Comparison of ENCODE assay signal across 8 mouse cellular contexts in genomic region chr9:62980777-62981202, GRCm38 (mm10). TPM values are rescaled to one million over a fixed set of nuclear protein-coding genes. Genes with fewer than 3 reads are reported as not detected.
DNase-seq lines count a peak whose midpoint lies in the region; ATAC-seq lines count a peak whose summit lies in the region.

No protein-coding gene starts in this region.

- no peaks in the 10 kb centered on the region for H3K36me3 ChIP-seq in hindbrain, embryonic 11.5 days (ENCODE audit: control insufficient read depth, insufficient read depth, low read length)

- peak overlapping the region; percentile 70 for H3K4me2 ChIP-seq in hindbrain, embryonic 11.5 days (replicated peaks; ENCODE audit: low read depth, low read length)

- peak overlapping the region; percentile 83 for H3K9ac ChIP-seq in hindbrain, embryonic 11.5 days (ENCODE audit: low read depth, low read length)

- H3K9me3 ChIP-seq in hindbrain, embryonic 11.5 days (ENCODE audit: control insufficient read depth, low read length), result no peaks in the 10 kb centered on the region

- ATAC-seq in hindbrain, embryonic 11.5 days (ENCODE audit: low FRiP score), result peak; percentile 93

- H3K4me1 ChIP-seq in hindbrain, embryonic 11.5 days (replicated peaks; ENCODE audit: control insufficient read depth, insufficient read depth, low read length), result peaks cover 3% of the 10 kb centered on the region; the same call in 1 of the 2 replicates

- WGBS in hindbrain, embryonic 11.5 days, result under 1% methylated on average over 36 of the region's 38 CpGs

- H3K4me3 ChIP-seq in hindbrain, embryonic 11.5 days (ENCODE audit: low read depth, low read length), result peak overlapping the region; percentile 71

- H3K27me3 ChIP-seq in hindbrain, embryonic 11.5 days (ENCODE audit: control insufficient read depth, insufficient read depth, low read length), result no peaks in the 10 kb centered on the region

- peak overlapping the region; percentile 95 for H3K27ac ChIP-seq in hindbrain, embryonic 11.5 days (ENCODE audit: low read depth, low read length)

- peak; percentile 98 for DNase-seq in Muller cell, postnatal 12 days (ENCODE audit: inconsistent ontology term)
- DNase-seq in cerebellum, adult 9-11 months, result peak; percentile 95
- DNase-seq in frontal cortex, adult 2 months (ENCODE audit: extremely low spot score in 1 of 2, low spot score in 1 of 2), result peak; percentile 93 to 98
- peak; percentile 98 for DNase-seq in hindbrain, embryonic 11.5 days (ENCODE audit: low spot score)
- DNase-seq in layer of hippocampus, postnatal 10 days (ENCODE audit: low spot score in 2 of 2), result peak; percentile 98
- peak; percentile 97 for DNase-seq in lung, postnatal 10 days
- peak; percentile 99 for DNase-seq in ovary, postnatal 36 days (ENCODE audit: low spot score)
- peak; percentile 99 for DNase-seq in thymus, postnatal 25 days

RNA-seq across cellular contexts. Expression of gene Pias1, which starts 6.9 kb away (rescaled TPM):
- polyA plus RNA-seq in frontal cortex, adult 2 months (2012; rRNA removed), result 30.8 and 32.7 TPM in 2 replicates
- 70.8 and 71.5 TPM in 2 replicates for polyA plus RNA-seq in hindbrain, embryonic 11.5 days (2014; fragmentation: Nextera tagmentation; extraction: Ambion mirVana)
- 10 to 100 TPM; 43.5 to 44.8 TPM for total RNA-seq in layer of hippocampus, postnatal 10 days (2021)

Comparison
In these comparisons a context has a peak if more than half of its experiments do, and no peak if none do; other contexts are left out.
1. Peak in every context shown above with its lines: DNase-seq, ATAC-seq, H3K4me3 ChIP-seq and H3K27ac ChIP-seq.